Mouse (Mus musculus) midbrain, embryonic 14.5 days (tissue): Measurements from ENCODE around the gene Pi16. TPM values are rescaled to one million over a fixed set of nuclear protein-coding genes. Genes with fewer than 3 reads are reported as not detected.

Experiments used
- ATAC-seq: fragments of 200-750 bp; cut with Nextera tagmentation; 2 replicates; pipeline ENCODE4 v1.8.0; 2017; ENCODE audit warnings: moderate number of reproducible peaks, moderate library complexity; ENCODE audit not compliant: low FRiP score, low TSS enrichment
- DNase-seq: peaks from one replicate; pipeline ENCODE4 v3.0.0-alpha.2; 2015
- H3K27ac ChIP-seq: fragments of 300-500 bp; sonication (generic); replicated peaks from 2 replicates; pipeline ENCODE4 v1.5.1; 2014; ENCODE audit warnings: mild to moderate bottlenecking, low read depth, low read length, moderate library complexity
- H3K27me3 ChIP-seq: fragments of 300-500 bp; sonication (generic); 2 replicates; pipeline ENCODE4 v1.6.1; 2014; ENCODE audit warnings: low read length, control low read depth, mixed read lengths; ENCODE audit not compliant: control insufficient read depth, insufficient read depth
- H3K36me3 ChIP-seq: fragments of 300-500 bp; sonication (generic); 2 replicates; pipeline ENCODE4 v1.6.1; 2014; ENCODE audit warnings: low read length, control low read depth; ENCODE audit not compliant: control insufficient read depth, insufficient read depth
- H3K4me1 ChIP-seq: fragments of 300-500 bp; sonication (generic); 2 replicates; pipeline ENCODE4 v1.6.1; 2014; ENCODE audit warnings: mild to moderate bottlenecking, antibody characterized with exemption, low read length, control low read depth; ENCODE audit not compliant: control insufficient read depth, insufficient read depth
- H3K4me2 ChIP-seq: fragments of 300-500 bp; sonication (generic); 2 replicates; pipeline ENCODE4 v1.6.1; 2014; ENCODE audit warnings: mild to moderate bottlenecking, low read length, moderate library complexity
- H3K4me3 ChIP-seq: fragments of 300-500 bp; sonication (generic); replicated peaks from 2 replicates; pipeline ENCODE4 v1.5.1; 2014; ENCODE audit warnings: low read depth, low read length
- H3K9ac ChIP-seq: fragments of 300-500 bp; sonication (generic); replicated peaks from 2 replicates; pipeline ENCODE4 v1.6.1; 2014; ENCODE audit warnings: mild to moderate bottlenecking, low read length, moderate library complexity
- H3K9me3 ChIP-seq: fragments of 300-500 bp; sonication (generic); 2 replicates; pipeline ENCODE4 v1.6.1; 2016; ENCODE audit warnings: low read length, control low read depth, mixed read lengths; ENCODE audit not compliant: control insufficient read depth
- WGBS: fragments of 180-500 bp; shearing (Covaris S2); extraction: QIAGEN DNeasy Blood & Tissue Kit; methylation state at CpG from one replicate; pipeline ENCODE4 v1.1.7; 2014; 5-methylcytosine and 5-hydroxymethylcytosine counted together
- polyA plus RNA-seq: library from polyadenylated mRNA; unstranded; fragments of >200 nt; fragmentation: Nextera tagmentation; extraction: Ambion mirVana; gene quantifications from 2 replicates; pipeline ENCODE4 v1.2.1, GENCODE M21; 2014

Pi16 gene
- polyA plus RNA-seq, 1 experiment from 2014 or later = 1.3 TPM

DNA sequence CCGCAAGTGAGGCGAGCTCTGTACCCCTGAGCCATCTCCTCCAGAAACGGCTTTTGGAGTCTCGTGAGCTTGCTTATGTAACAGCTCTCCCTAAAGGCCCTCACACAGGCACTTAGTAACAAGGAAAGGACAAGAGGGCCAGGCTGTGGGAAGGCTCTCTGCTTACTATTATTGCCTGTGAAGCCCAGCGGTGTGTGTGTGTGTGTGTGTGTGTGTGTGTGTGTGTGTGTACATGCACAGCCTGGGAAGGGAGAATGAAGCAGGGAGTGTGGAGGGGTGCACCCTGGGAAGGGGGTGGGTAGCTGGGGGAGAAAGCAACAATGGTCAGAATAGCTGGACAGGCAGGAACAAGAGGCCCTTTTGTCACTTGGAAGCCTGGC, 38.0 kb downstream of the Pi16 start:
- Histone ChIP-seq H3K27ac (peak overlapping the region; percentile 99), H3K4me2 (peak overlapping the region; percentile 61), H3K9me3 (no peaks in the 10 kb centered on the region), H3K9ac (peak overlapping the region; percentile 66), H3K4me1 (peaks cover 30% of the 10 kb centered on the region), H3K27me3 (no peaks in the 10 kb centered on the region), H3K36me3 (no peaks in the 10 kb centered on the region), H3K4me3 (no peak overlapping the region)
- DNase-seq = peak; percentile 66
- WGBS = 9% methylated on average over 5 of the region's 5 CpGs
- peak; percentile 43 for ATAC-seq

DNA sequence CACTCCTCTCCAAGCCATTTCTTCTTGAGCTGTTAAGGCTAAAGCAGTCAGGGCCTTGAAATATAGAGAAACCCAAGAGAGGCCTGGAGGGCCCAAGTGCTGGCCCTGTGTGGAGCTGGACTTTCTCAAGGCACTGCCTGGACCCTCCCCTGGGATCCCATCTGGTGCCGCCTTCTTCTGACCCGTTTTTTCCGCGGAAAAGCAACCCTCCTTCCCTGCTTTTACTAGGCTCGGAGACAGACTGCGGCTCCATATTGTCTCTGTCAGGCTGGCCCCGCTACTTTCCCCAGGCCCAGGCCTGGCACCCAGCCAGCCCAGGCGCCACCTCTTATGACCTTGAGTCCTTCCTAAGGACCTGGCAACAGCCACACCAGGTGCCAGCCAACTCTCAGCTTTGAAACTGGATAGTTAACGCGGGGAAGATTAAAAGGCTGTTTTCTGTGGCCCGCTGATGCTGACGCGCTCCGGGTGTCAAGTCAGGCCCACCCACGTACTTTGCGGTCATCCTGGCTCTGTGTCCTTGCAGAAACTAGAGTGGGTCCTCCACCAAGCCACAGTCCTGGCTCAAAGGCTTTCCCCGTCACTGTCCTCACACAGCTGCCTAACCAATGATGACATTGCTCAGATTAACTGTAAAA, 38.5 kb downstream of the Pi16 start:
- no peaks in the 10 kb centered on the region for H3K36me3 ChIP-seq
- no peaks in the 10 kb centered on the region for H3K27me3 ChIP-seq
- peak overlapping the region; percentile 66 for H3K9ac ChIP-seq
- peaks cover 30% of the 10 kb centered on the region for H3K4me1 ChIP-seq
- peak overlapping the region; percentile 99 for H3K27ac ChIP-seq
- WGBS = 5% methylated on average over 17 of the region's 17 CpGs
- H3K4me3 ChIP-seq = peak overlapping the region; percentile 25
- DNase-seq = peak; percentile 74
- no peaks in the 10 kb centered on the region for H3K9me3 ChIP-seq
- H3K4me2 ChIP-seq = peak overlapping the region; percentile 61
- ATAC-seq = peak; percentile 46

DNA sequence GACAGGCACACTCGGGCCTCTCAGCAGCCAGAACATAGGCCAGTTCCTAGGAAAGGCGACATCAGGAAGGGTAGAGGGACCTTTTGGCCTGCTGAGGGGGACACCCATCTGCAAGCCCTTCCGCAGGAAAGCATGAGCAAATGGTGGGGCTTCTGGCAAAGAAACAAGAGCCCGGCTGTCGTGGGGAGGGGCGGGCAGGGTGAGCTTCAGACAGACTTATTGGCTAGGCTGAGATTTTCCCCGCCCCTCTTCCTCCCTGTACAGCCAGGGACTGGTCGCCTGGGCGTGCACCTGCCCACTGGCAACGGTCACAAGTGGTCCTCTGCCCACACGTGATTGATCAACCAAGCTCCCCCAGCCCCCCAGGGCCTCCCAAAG, 39.0 kb downstream of the Pi16 start:
- H3K4me1 ChIP-seq = peaks cover 30% of the 10 kb centered on the region
- no peaks in the 10 kb centered on the region for H3K36me3 ChIP-seq
- WGBS = under 1% methylated on average over 11 of the region's 11 CpGs
- H3K9ac ChIP-seq = peak overlapping the region; percentile 66
- peak; percentile 94 for DNase-seq
- peak overlapping the region; percentile 33 for H3K4me3 ChIP-seq
- no peaks in the 10 kb centered on the region for H3K27me3 ChIP-seq
- no peaks in the 10 kb centered on the region for H3K9me3 ChIP-seq
- H3K27ac ChIP-seq = peak overlapping the region; percentile 99
- ATAC-seq = peak; percentile 95
- H3K4me2 ChIP-seq = peak overlapping the region; percentile 61

DNA sequence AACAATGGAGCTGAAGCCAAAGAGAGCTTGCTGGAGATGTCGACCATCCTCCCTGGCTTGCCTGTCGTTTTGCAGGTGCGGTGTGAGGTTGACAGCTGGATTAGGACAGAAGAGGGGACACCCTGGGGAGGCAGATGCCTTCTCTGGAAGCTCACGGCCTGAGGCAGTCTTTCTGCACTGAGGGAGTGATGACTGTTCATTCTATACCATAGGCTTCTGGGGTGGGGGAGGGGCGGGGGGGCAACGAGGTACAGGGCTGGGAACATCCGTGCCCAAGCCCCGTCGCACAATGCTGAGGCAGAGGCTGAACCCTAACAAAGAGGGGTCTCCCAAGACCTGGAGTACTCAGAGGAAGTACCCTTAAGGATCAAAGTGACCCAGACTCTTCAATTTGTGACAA, 39.4 kb downstream of the Pi16 start:
- no peaks in the 10 kb centered on the region for H3K9me3 ChIP-seq
- no peaks in the 10 kb centered on the region for H3K27me3 ChIP-seq
- ATAC-seq (peak; percentile 64), DNase-seq (no peak)
- peak overlapping the region; percentile 66 for H3K9ac ChIP-seq
- H3K4me2 ChIP-seq = peak overlapping the region; percentile 61
- H3K4me3 ChIP-seq = peak overlapping the region; percentile 33
- 4% methylated on average over 9 of the region's 9 CpGs for WGBS
- peaks cover 30% of the 10 kb centered on the region for H3K4me1 ChIP-seq
- H3K36me3 ChIP-seq = no peaks in the 10 kb centered on the region
- H3K27ac ChIP-seq = peak overlapping the region; percentile 99

DNA sequence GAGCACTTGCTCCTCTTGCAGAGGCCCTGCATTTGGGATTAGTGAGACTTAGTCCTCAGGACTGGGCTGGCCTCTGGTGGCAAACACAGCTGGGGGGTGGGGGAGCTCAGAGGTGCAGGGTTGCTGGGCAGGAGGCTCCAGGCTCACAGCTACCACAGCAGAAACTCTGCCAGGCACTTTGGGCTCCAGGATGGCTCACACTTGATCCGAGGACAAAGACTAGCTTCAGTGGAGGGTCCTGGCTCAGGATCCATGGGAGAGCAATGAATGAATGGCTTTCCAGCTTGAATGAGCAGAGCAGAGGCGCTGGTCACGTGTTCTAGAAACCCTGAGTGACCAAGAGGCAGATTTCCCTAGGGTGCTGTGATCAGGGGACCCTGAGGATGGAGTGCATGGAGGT, 41.4 kb downstream of the Pi16 start:
- Histone ChIP-seq H3K36me3 (no peaks in the 10 kb centered on the region), H3K9ac (no peak overlapping the region), H3K4me2 (no peak overlapping the region), H3K4me3 (no peak overlapping the region), H3K9me3 (no peaks in the 10 kb centered on the region), H3K27ac (no peak overlapping the region), H3K27me3 (no peaks in the 10 kb centered on the region), H3K4me1 (peaks cover 30% of the 10 kb centered on the region)
- DNase-seq (no peak), ATAC-seq (no peak)
- WGBS = 59% methylated on average over 3 of the region's 3 CpGs

DNA sequence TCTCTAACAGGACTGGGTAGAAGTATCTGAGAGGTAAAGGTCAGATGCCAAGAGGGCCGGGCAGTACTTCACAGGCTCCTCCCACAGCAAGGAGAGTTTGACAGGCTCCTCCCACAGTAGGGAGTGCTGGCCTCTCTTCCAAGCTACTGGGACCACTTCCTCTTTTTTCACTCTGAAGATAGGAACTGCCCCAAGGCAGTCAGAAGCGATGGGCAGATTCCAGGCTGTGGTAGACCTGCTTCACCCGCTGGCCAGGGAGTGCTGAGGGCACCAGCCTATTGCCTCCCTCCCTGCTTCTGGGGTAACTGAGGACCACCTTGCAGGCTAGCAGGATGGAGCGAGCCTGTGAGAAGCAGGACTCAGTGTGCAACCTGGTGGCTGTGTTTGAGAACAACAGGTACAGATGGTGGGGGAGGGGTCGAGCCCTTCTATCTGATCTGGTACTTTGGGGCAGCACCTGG, 43.3 kb downstream of the Pi16 start, which contains the start of gene Fgd2:
Gene Fgd2 (plus strand): TSS at position 154 of the 461 bp plus-strand sequence.
- H3K9ac ChIP-seq = no peak within 1 kb of the TSS
- H3K4me1 ChIP-seq = peaks cover 19% of the 10 kb centered on the region
- ATAC-seq (no peak), DNase-seq (no peak)
- H3K4me3 ChIP-seq = no peak within 1 kb of the TSS
- no peaks in the 10 kb centered on the region for H3K36me3 ChIP-seq
- H3K4me2 ChIP-seq = no peak within 1 kb of the TSS
- no peaks in the 10 kb centered on the region for H3K9me3 ChIP-seq
- H3K27me3 ChIP-seq = no peaks in the 10 kb centered on the region
- 29% methylated on average over 5 of the region's 5 CpGs for WGBS
- no peak within 1 kb of the TSS for H3K27ac ChIP-seq

GRCm38 (mm10) chr17:29361982-29362691, 44.7 kb downstream of the Pi16 start:
- WGBS = 66% methylated on average over 8 of the region's 8 CpGs
- Histone ChIP-seq H3K27ac (no peak overlapping the region), H3K36me3 (no peaks in the 10 kb centered on the region), H3K4me1 (peaks cover 6% of the 10 kb centered on the region), H3K9me3 (no peaks in the 10 kb centered on the region), H3K9ac (no peak overlapping the region), H3K27me3 (no peaks in the 10 kb centered on the region), H3K4me2 (no peak overlapping the region), H3K4me3 (no peak overlapping the region)
- no peak for ATAC-seq
- no peak for DNase-seq

- Histone ChIP-seq H3K4me2 (no peak overlapping the region), H3K27ac (no peak overlapping the region)
- WGBS = 89% methylated on average over 8 of the region's 8 CpGs
Measured at GRCm38 (mm10) chr17:29363109-29363508, 45.6 kb downstream of the Pi16 start.

More at GRCm38 (mm10) chr17:29363109-29363508, 45.6 kb downstream of the Pi16 start:
- Histone ChIP-seq H3K9ac (no peak overlapping the region), H3K9me3 (no peaks in the 10 kb centered on the region), H3K36me3 (no peaks in the 10 kb centered on the region), H3K4me1 (no peaks in the 10 kb centered on the region), H3K4me3 (no peak overlapping the region), H3K27me3 (no peaks in the 10 kb centered on the region)
- ATAC-seq (no peak), DNase-seq (no peak)
